Mouse (Mus musculus) embryonic facial prominence, embryonic 14.5 days (tissue): ENCODE measurements at regions not wholly inside any gene's neighbourhood (a gene's known extent, or its start where the extent isn't known, plus 50 kb on each side); places are given as distances from the start of the nearest gene placed in this dataset.

Source experiments
- ATAC-seq: fragments of 200-750 bp; cut with Nextera tagmentation; 2 replicates; pipeline ENCODE4 v1.8.0; 2017; ENCODE audit warnings: low read depth, moderate number of reproducible peaks, moderate TSS enrichment
- DNase-seq: peaks from one replicate; pipeline ENCODE4 v3.0.0-alpha.2; 2015; ENCODE audit warnings: low spot score
- H3K27ac ChIP-seq: fragments of 300-500 bp; sonication (generic); replicated peaks from 2 replicates; pipeline ENCODE4 v1.5.1; 2014; ENCODE audit warnings: low read depth, mild to moderate bottlenecking, low read length, moderate library complexity
- H3K27me3 ChIP-seq: fragments of 300-500 bp; sonication (generic); replicated peaks from 2 replicates; pipeline ENCODE4 v1.6.1; 2014; ENCODE audit warnings: low read length; ENCODE audit not compliant: control insufficient read depth, insufficient read depth
- H3K36me3 ChIP-seq: fragments of 300-500 bp; sonication (generic); 2 replicates; pipeline ENCODE4 v1.6.1; 2014; ENCODE audit warnings: low read length, mixed read lengths; ENCODE audit not compliant: control insufficient read depth, insufficient read depth
- H3K4me1 ChIP-seq: fragments of 300-500 bp; sonication (generic); 2 replicates; pipeline ENCODE4 v1.6.1; 2014; ENCODE audit warnings: antibody characterized with exemption, low read length; ENCODE audit not compliant: control insufficient read depth, insufficient read depth
- H3K4me2 ChIP-seq: fragments of 300-500 bp; sonication (generic); 2 replicates; pipeline ENCODE4 v1.6.1; 2014; ENCODE audit warnings: low read depth, mild to moderate bottlenecking, low read length, moderate library complexity, mixed read lengths
- H3K4me3 ChIP-seq: fragments of 300-500 bp; sonication (generic); 2 replicates; pipeline ENCODE4 v1.5.1; 2014; ENCODE audit warnings: low read depth, mild to moderate bottlenecking, low read length
- H3K9ac ChIP-seq: fragments of 300-500 bp; sonication (generic); 2 replicates; pipeline ENCODE4 v1.6.1; 2014; ENCODE audit warnings: low read depth, mild to moderate bottlenecking, low read length, moderate library complexity, mixed read lengths
- H3K9me3 ChIP-seq: fragments of 300-500 bp; sonication (generic); 2 replicates; pipeline ENCODE4 v1.6.1; 2016; ENCODE audit warnings: low read length; ENCODE audit not compliant: control insufficient read depth
- WGBS: fragments of 180-500 bp; shearing (Covaris S2); extraction: QIAGEN DNeasy Blood & Tissue Kit; methylation state at CpG from one replicate; pipeline ENCODE4 v1.1.7; 2014; 5-methylcytosine and 5-hydroxymethylcytosine counted together

GRCm38 (mm10) chr7:84744321-84745070 is 54.7 kb upstream of the Zfand6 start:
- Histone ChIP-seq H3K27ac (no peak overlapping the region), H3K4me3 (no peak overlapping the region), H3K4me2 (no peak overlapping the region), H3K9me3 (no peaks in the 10 kb centered on the region), H3K9ac (no peak overlapping the region), H3K36me3 (no peaks in the 10 kb centered on the region), H3K27me3 (no peaks in the 10 kb centered on the region), H3K4me1 (no peaks in the 10 kb centered on the region)
- no peak for ATAC-seq
- WGBS, result 93% methylated on average over 5 of the region's 5 CpGs
- no peak for DNase-seq

- Histone ChIP-seq H3K27me3 (no peaks in the 10 kb centered on the region), H3K4me2 (no peak overlapping the region), H3K9ac (no peak overlapping the region), H3K4me1 (no peaks in the 10 kb centered on the region), H3K36me3 (no peaks in the 10 kb centered on the region), H3K4me3 (no peak overlapping the region), H3K27ac (no peak overlapping the region), H3K9me3 (no peaks in the 10 kb centered on the region)
- WGBS, result 6% methylated on average over 2 of the region's 2 CpGs
- DNase-seq, result peak; percentile 60
- ATAC-seq, result no peak; the same call in 1 of the 2 replicates
Observed at GRCm38 (mm10) chr7:84739965-84740390, 50.2 kb upstream of the Zfand6 start.
